Mouse (Mus musculus) embryonic facial prominence, embryonic 13.5 days (tissue): ENCODE data around the gene Gtf2f1. TPM values are rescaled to one million over a fixed set of nuclear protein-coding genes. Genes with fewer than 3 reads are reported as not detected.
"Not testable (repeated sequence)": the region's sequence is repeated elsewhere in the genome, so short reads cannot be mapped to it uniquely, and the experiment has no call there.

Experiments used
- ATAC-seq: fragments of 200-750 bp; cut with Nextera tagmentation; 2 replicates; pipeline ENCODE4 v1.8.0; 2017; ENCODE audit warnings: low read depth; ENCODE audit not compliant: insufficient number of reproducible peaks, insufficient read depth, low FRiP score, low TSS enrichment
- H3K27ac ChIP-seq: fragments of 300-500 bp; sonication (generic); 2 replicates; pipeline ENCODE4 v1.5.1; 2015; ENCODE audit warnings: moderate library complexity, mild to moderate bottlenecking, inconsistent platforms
- H3K27me3 ChIP-seq: fragments of 300-500 bp; sonication (generic); 2 replicates; pipeline ENCODE4 v1.6.1; 2015; ENCODE audit warnings: mild to moderate bottlenecking, inconsistent platforms
- H3K36me3 ChIP-seq: fragments of 300-500 bp; sonication (generic); 2 replicates; pipeline ENCODE4 v1.6.1; 2015; ENCODE audit warnings: mild to moderate bottlenecking, inconsistent platforms
- H3K4me1 ChIP-seq: fragments of 300-500 bp; sonication (generic); 2 replicates; pipeline ENCODE4 v1.6.1; 2015; ENCODE audit warnings: inconsistent platforms
- H3K4me2 ChIP-seq: fragments of 300-500 bp; sonication (generic); 2 replicates; pipeline ENCODE4 v1.6.1; 2015; ENCODE audit warnings: moderate library complexity, mild to moderate bottlenecking, inconsistent platforms
- H3K4me3 ChIP-seq: fragments of 300-500 bp; sonication (generic); 2 replicates; pipeline ENCODE4 v1.5.1; 2015; ENCODE audit warnings: mild to moderate bottlenecking, inconsistent platforms
- H3K9ac ChIP-seq: fragments of 300-500 bp; sonication (generic); 2 replicates; pipeline ENCODE4 v1.6.1; 2015; ENCODE audit warnings: mild to moderate bottlenecking, inconsistent platforms
- H3K9me3 ChIP-seq: fragments of 300-500 bp; sonication (generic); 2 replicates; pipeline ENCODE4 v1.6.1; 2016; ENCODE audit warnings: inconsistent platforms
- WGBS: fragments of 180-500 bp; shearing (Covaris S2); methylation state at CpG from one replicate; pipeline ENCODE4 v1.1.7; 2015; ENCODE audit warnings: mixed read lengths; 5-methylcytosine and 5-hydroxymethylcytosine counted together
- polyA plus RNA-seq: library from polyadenylated mRNA; unstranded; fragments of >200 nt; fragmentation: Nextera tagmentation; extraction: Ambion mirVana; gene quantifications from 2 replicates; pipeline ENCODE4 v1.2.1, GENCODE M21; 2015

Gene Gtf2f1
- 65.5 and 71.3 TPM in 2 replicates for polyA plus RNA-seq

DNA sequence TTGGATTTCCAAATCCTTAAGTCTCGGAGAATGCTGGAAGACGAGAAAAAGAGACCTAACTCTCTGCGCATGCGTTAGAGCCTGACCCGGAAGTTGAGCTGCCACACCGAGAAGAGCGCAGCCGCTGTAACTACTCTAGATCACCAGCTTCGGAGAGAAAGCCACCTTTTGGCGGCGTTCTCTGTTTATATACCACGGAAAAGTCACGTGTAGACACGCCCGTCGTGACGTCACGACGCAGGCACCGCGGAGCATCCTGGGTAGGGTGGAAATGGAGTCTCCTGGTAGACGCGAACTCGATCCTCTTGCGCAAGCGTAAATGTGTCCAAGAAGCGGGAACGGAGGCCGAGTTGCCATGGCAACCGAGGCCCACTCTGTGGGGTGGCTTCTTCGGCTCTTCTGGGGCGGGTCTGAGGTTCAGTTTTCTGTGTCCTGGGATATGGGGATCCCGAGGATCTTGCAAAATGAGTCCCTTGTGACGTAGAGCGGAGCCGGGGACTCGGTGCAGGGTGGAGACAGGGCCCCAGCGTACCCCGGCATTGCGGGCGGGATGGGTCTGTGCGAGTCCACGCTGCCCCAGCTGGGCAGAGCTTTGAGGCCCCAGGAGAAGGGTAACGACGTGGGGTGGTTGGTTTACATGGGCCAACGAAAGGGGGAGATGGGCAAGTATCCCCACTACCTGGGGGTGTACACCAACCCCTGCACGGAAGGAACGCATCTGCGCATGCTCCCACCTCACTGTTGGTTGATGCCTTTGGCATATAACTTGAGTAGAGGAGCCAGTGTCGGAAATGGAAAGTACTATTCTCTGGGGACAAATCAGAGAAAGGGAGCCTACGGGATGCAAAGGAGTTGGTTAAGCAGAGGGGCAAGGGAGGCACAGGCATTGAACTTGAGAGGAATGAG, at the start of gene Gtf2f1, which contains the start of gene Gm17949:
Gtf2f1 (minus strand) TSS at position 53 of the 906 bp plus-strand sequence.
Gm17949 (plus strand) TSS at position 234 of the 906 bp plus-strand sequence.
- peaks cover 19% of the 10 kb centered on the region for H3K4me1 ChIP-seq
- ATAC-seq: peak; percentile 86
- H3K36me3 ChIP-seq: peaks cover 32% of the 10 kb centered on the region
- WGBS: under 1% methylated on average over 51 of the region's 51 CpGs
- H3K9ac ChIP-seq: peak within 1 kb of the TSS; percentile 85
- H3K27ac ChIP-seq: peak within 1 kb of the TSS; percentile 98
- no peaks in the 10 kb centered on the region for H3K9me3 ChIP-seq
- peak within 1 kb of the TSS; percentile 77 for H3K4me3 ChIP-seq
- no peaks in the 10 kb centered on the region for H3K27me3 ChIP-seq
- H3K4me2 ChIP-seq: peak within 1 kb of the TSS; percentile 85

DNA sequence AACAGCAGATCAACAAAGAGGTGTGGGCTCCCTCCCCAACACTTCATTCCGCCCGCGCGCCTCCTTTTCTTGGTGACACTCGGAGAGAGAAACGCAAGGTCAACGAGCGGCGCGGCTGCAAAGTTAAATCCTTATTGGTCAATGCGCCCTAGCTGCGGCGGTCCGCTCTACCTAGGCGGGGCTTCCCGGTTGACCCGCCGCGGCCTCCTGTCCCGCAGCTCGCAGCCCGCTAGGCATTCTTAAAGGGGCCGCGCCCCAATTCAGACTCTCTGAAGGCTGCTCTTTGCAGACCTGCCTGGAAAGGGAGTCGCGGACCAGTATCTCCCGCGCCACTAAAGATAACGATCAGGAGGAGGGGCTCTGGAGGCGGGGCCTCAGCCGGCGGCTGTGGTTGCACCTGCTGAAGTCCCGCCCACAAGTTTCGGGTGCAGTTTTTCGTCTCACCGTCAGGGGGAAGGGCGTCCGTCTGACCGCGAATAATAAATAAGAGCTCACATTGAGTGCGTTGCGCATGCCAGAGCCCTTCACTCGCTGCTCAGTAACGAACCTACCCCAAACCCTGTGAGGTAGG, 49.2 kb upstream of the Gtf2f1 start:
- Histone ChIP-seq H3K4me3 (peak overlapping the region; percentile 81), H3K9ac (peak overlapping the region; percentile 75; the same call in 1 of the 2 replicates), H3K4me2 (peak overlapping the region; percentile 82), H3K27me3 (peaks cover 46% of the 10 kb centered on the region), H3K27ac (0 out of 2 replicates have a peak overlapping the region, but pooled peaks have one; percentile 28), H3K36me3 (peaks cover 8% of the 10 kb centered on the region; the same call in 1 of the 2 replicates), H3K9me3 (no peaks in the 10 kb centered on the region), H3K4me1 (peaks cover 22% of the 10 kb centered on the region)
- peak; percentile 80 for ATAC-seq
- under 1% methylated on average over 44 of the region's 44 CpGs for WGBS

DNA sequence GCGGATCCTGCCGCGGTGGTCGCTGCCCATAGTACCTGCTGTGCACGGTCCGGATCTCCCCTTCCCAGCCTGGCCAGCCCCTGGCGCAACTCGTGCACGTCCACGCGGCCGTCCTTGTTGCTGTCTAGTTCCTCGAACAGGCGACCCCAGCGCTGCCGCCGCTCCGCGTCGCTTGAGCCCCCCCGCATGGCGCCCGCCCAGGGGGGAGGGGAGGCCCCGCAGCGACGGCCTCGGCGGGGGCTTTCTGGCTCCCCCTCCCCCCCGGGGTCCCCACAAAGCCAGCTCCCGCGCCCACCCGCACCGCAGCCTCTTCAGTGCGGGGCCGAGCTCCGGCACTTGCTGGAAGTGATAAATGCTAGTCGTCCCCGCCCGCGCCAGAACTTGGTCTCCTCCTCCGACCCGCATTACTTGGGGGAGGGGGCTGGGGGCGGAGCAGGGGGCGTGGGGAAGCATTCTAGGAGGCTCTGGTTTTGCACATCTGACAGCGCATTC, 48.4 kb upstream of the Gtf2f1 start, which contains the start of gene Slc25a23:
Slc25a23 (minus strand) TSS at position 378 of the 492 bp plus-strand sequence.
- Histone ChIP-seq H3K27me3 (peaks cover 38% of the 10 kb centered on the region), H3K27ac (0 out of 2 replicates have a peak within 1 kb of the TSS, but pooled peaks have one; percentile 28), H3K4me1 (peaks cover 22% of the 10 kb centered on the region), H3K9ac (peak within 1 kb of the TSS; percentile 75), H3K4me3 (peak within 1 kb of the TSS; percentile 81), H3K4me2 (peak within 1 kb of the TSS; percentile 82), H3K9me3 (no peaks in the 10 kb centered on the region), H3K36me3 (peaks cover 15% of the 10 kb centered on the region)
- peak; percentile 60 for ATAC-seq
- WGBS: under 1% methylated on average over 42 of the region's 45 CpGs

DNA sequence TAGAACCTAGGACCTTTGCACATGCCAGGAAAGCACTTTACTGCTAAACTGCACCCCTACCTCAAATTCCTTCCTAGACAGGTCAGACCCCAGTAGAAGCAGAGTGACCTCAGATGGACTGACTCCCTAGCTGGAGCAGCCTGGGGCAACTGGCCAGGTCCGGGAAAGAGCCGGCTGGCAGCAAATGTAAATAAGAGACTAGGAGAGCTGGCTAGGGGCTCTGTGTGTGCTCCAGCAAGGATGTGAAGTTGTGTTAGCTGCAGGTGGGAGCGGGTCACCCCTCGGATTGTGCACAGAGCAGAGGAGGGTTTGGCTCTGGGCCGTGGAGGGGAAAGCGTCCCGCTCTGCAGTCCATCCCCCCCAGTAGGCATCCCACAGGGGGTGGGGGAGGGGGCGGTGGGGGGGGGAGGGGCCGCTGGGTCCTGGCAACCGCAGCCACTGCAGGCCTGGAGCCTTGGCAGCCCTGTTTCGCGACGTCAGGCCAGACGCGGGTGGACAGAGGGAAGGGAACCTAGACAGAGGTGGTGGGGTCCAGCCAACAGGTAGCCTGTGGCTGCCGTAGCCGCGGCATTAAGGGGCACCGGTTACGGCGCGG, 47.9 kb upstream of the Gtf2f1 start, which contains the start of gene Crb3:
Crb3 (plus strand) TSS at position 215 of the 595 bp plus-strand sequence.
- WGBS: 3% methylated on average over 15 of the region's 22 CpGs
- Histone ChIP-seq H3K27me3 (peaks cover 32% of the 10 kb centered on the region), H3K36me3 (peaks cover 19% of the 10 kb centered on the region), H3K9ac (peak within 1 kb of the TSS; percentile 75), H3K4me3 (peak within 1 kb of the TSS; percentile 81), H3K4me1 (peaks cover 22% of the 10 kb centered on the region), H3K27ac (0 out of 2 replicates have a peak within 1 kb of the TSS, but pooled peaks have one; percentile 28), H3K9me3 (no peaks in the 10 kb centered on the region), H3K4me2 (peak within 1 kb of the TSS; percentile 82)
- no peak for ATAC-seq

DNA sequence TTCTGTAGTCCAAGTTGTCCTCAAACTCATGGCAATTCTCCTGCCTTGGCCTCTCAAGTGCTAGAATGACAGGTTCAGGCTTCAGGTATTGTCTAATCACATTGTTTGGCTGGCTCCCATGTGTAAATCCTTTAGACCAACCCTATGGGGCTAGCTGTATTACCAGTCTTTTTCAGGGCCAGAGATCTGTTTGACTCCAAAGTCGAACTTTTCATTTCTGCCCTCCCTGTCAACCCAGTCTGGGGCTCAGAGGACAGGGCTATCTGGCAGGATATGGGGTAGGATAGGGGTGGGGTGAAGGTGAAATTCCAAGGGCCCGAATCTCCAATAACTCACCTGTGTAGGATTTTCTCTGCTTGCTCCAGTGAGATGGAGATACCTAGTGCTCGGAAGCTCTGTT, 45.2 kb upstream of the Gtf2f1 start:
- no peak overlapping the region for H3K9ac ChIP-seq
- H3K9me3 ChIP-seq: no peaks in the 10 kb centered on the region
- 81% methylated on average over 3 of the region's 3 CpGs for WGBS
- H3K4me3 ChIP-seq: no peak overlapping the region
- H3K36me3 ChIP-seq: peaks cover 37% of the 10 kb centered on the region
- no peak overlapping the region for H3K4me2 ChIP-seq
- ATAC-seq: no peak
- H3K4me1 ChIP-seq: peaks cover 16% of the 10 kb centered on the region
- no peak overlapping the region for H3K27ac ChIP-seq
- H3K27me3 ChIP-seq: peaks cover 7% of the 10 kb centered on the region

DNA sequence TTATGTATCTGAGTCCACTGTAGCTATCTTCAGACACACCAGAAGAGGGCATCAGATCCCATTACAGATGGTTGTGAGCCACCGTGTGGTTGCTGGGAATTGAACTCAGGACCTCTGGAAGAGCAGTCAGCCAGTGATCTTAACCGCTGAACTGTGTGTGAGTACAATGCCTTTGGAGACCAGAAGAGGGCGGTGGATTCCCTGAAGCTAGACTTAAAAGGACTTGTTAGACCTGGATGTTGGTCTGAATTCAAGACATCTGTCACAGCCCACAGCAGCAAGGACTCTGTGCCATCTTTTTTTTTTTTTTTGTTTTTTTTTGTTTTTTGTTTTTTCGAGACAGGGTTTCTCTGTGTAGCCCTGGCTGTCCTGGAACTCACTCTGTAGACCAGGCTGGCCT, 40.6 kb upstream of the Gtf2f1 start:
- H3K27me3 ChIP-seq, ATAC-seq, H3K4me3 ChIP-seq, H3K4me1 ChIP-seq, H3K27ac ChIP-seq, H3K9me3 ChIP-seq, H3K9ac ChIP-seq, H3K4me2 ChIP-seq: not testable (repeated sequence)
- 87% methylated on average over 4 of the region's 4 CpGs for whole genome bisulfite sequencing
- H3K36me3 ChIP-seq: peaks cover 40% of the 10 kb centered on the region

DNA sequence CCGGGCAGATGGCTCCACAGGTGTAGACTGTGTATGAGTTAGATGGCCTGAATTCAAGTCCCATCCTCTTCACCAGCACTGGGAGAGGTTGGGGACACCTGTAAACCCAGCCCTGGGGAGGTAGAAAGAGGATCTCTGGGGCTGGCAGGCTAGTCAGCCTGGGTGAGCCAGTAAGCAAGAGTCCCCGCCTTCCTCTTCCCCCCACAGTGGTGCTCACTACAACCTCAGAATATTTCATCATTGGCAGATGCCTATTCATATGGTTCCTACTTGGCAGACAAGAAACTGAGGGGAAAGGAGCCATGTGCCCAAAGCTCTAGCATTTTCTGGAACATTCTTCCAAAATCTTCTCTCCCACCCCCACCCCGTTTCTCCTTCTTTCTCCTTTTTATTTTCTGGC, 37.7 kb upstream of the Gtf2f1 start:
- Histone ChIP-seq H3K27ac (no peak overlapping the region), H3K4me1 (no peaks in the 10 kb centered on the region), H3K9me3 (no peaks in the 10 kb centered on the region), H3K4me2 (no peak overlapping the region), H3K27me3 (no peaks in the 10 kb centered on the region), H3K4me3 (no peak overlapping the region), H3K36me3 (peaks cover 31% of the 10 kb centered on the region), H3K9ac (no peak overlapping the region)
- ATAC-seq: no peak
- WGBS: 90% methylated on average over 3 of the region's 3 CpGs

DNA sequence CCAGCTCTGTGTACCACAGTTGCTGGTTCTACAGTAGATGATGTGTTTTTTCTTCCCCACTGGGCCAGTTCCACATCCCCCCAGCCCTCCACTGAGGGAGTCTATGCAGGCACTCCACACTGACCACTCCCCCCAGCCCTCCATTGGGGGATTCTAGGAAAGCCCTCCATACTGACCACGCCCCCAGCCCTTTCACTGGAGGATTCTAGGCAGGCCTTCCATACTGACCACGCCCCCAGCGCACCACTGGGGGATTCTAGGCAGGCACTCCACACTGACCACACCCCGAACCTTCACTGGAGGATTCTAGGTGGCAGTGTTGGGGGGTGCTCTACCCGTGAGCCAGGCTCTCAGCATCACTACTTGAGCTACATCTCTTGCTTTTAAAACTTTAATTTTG, 36.3 kb upstream of the Gtf2f1 start:
- no peak for ATAC-seq
- peaks cover 17% of the 10 kb centered on the region for H3K36me3 ChIP-seq
- H3K9ac ChIP-seq: no peak overlapping the region
- H3K9me3 ChIP-seq: no peaks in the 10 kb centered on the region
- no peaks in the 10 kb centered on the region for H3K27me3 ChIP-seq
- 41% methylated on average over 5 of the region's 5 CpGs for WGBS
- H3K4me2 ChIP-seq: no peak overlapping the region
- H3K27ac ChIP-seq: no peak overlapping the region
- no peak overlapping the region for H3K4me3 ChIP-seq
- 0 out of 2 replicates have a peak, but pooled peaks cover 3% of the 10 kb centered on the region for H3K4me1 ChIP-seq

DNA sequence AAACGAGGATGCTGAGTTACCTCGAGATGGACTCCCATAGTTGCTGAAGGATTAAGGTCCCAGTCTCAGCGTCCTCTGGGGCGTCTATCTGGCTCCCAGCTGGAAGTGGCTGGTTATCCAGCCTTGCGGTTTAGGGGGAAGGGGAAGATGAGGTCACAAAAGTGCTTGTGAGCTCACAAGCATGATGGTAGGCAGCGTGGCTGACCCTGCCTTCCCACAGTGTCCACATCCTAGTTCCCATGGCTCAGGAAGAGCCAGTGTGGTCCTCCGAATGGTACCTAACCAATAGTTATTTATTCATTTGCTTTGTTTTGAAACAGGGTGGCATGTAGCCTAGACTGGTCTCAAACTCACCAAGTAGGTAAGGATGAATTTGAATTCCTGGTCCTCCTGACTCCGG, 30.5 kb upstream of the Gtf2f1 start, which contains the start of gene Slc25a41:
Slc25a41 (minus strand) TSS at position 101 of the 400 bp plus-strand sequence.
- Histone ChIP-seq H3K36me3 (peaks cover 10% of the 10 kb centered on the region), H3K4me1 (peaks cover 8% of the 10 kb centered on the region; the same call in 1 of the 2 replicates), H3K4me2 (no peak within 1 kb of the TSS), H3K4me3 (no peak within 1 kb of the TSS), H3K27ac (no peak within 1 kb of the TSS), H3K9ac (no peak within 1 kb of the TSS), H3K27me3 (peaks cover 24% of the 10 kb centered on the region), H3K9me3 (no peaks in the 10 kb centered on the region)
- 70% methylated on average over 8 of the region's 8 CpGs for WGBS
- ATAC-seq: no peak

DNA sequence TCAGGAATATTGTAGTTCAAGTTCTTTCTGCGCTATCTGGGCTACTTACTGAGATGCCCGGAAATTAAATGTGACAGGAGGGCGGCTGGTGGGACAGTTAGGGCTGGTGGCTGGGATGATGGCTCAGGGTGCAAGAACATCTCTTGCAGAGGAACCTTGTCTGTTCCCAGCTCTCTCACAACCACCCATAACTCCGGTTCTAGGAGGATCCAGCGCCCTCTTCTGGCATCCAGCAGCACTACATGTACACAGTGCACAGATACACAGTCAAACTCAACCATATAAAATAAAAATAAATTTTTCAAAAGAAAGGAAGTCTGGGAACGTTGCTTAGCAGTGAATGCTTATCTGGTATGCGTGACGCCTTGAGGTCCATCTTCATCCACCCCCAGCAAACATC, 27.9 kb upstream of the Gtf2f1 start:
- Histone ChIP-seq H3K4me3 (no peak overlapping the region), H3K27ac (no peak overlapping the region), H3K36me3 (no peaks in the 10 kb centered on the region), H3K9me3 (no peaks in the 10 kb centered on the region), H3K27me3 (peaks cover 27% of the 10 kb centered on the region), H3K4me1 (peaks cover 8% of the 10 kb centered on the region; the same call in 1 of the 2 replicates), H3K9ac (no peak overlapping the region), H3K4me2 (no peak overlapping the region)
- no peak for ATAC-seq
- 38% methylated on average over 8 of the region's 8 CpGs for WGBS

DNA sequence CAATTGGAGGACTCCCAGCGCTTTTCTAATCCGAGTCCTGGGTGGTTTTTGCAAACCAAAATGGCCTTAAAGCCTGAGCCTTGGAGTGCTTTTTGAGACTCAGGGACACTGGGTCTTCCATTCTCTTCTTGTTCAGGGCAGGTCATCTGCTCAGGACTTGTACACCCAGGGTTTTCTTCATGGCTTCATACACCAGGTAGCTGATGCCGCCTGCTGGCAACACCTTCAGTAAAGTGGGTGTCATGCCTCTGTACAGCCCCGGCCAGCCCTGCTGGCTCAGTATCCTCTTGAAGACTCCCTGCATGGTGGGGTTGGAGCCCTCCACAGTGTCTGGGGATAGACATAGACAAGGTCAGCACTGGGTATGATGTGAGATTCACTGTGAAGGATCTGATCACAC, 21.8 kb upstream of the Gtf2f1 start:
- peak overlapping the region; percentile 64 for H3K4me2 ChIP-seq
- peaks cover 17% of the 10 kb centered on the region for H3K4me1 ChIP-seq
- no peak overlapping the region for H3K4me3 ChIP-seq
- ATAC-seq: no peak
- no peaks in the 10 kb centered on the region for H3K9me3 ChIP-seq
- H3K27ac ChIP-seq: peak overlapping the region; percentile 92; the same call in 1 of the 2 replicates
- 86% methylated on average over 4 of the region's 4 CpGs for WGBS
- H3K27me3 ChIP-seq: peaks cover 13% of the 10 kb centered on the region; the same call in 1 of the 2 replicates
- H3K9ac ChIP-seq: no peak overlapping the region
- peaks cover 13% of the 10 kb centered on the region for H3K36me3 ChIP-seq
